In genomic region chr11:75251006-75251512, GRCm38 (mm10) we compare ENCODE assay signal across 24 mouse cellular contexts. TPM values are rescaled to one million over a fixed set of nuclear protein-coding genes. Genes with fewer than 3 reads are reported as not detected.
A peak's percentile ranks its signal among the peaks of the same experiment; 100 is the strongest.
DNase-seq lines count a peak whose midpoint lies in the region; ATAC-seq and TF ChIP-seq lines count a peak whose summit lies in the region.
"Had no signal": no experiment of that assay in that cellular context is flagged by ENCODE, and none has a peak within 500 bp of the region (broad histone marks: within the 10 kb centered on the region; RNA-seq: fewer than 3 reads in every experiment).

No protein-coding gene starts in this region.

- H3K9me3 ChIP-seq in neural tube, embryonic 13.5 days, result no peaks in the 10 kb centered on the region
- H3K9me3 ChIP-seq in neural tube, embryonic 15.5 days (replicated peaks), result no peaks in the 10 kb centered on the region
- H3K9me3 ChIP-seq: embryonic facial prominence, embryonic 15.5 days; forebrain, embryonic 10.5 days; hindbrain, embryonic 13.5 days had no signal

- H3K36me3 ChIP-seq in neural tube, embryonic 13.5 days, result no peaks in the 10 kb centered on the region
- H3K36me3 ChIP-seq in neural tube, embryonic 15.5 days, result no peaks in the 10 kb centered on the region
- H3K36me3 ChIP-seq: embryonic facial prominence, embryonic 15.5 days; forebrain, embryonic 10.5 days; hindbrain, embryonic 13.5 days had no signal

- H3K9ac ChIP-seq in neural tube, embryonic 13.5 days, result no peak overlapping the region
- H3K9ac ChIP-seq in neural tube, embryonic 15.5 days (replicated peaks), result no peak overlapping the region
- H3K9ac ChIP-seq: embryonic facial prominence, embryonic 15.5 days; hindbrain, embryonic 13.5 days had no signal

- H3K4me2 ChIP-seq in neural tube, embryonic 13.5 days, result no peak overlapping the region
- no peak overlapping the region for H3K4me2 ChIP-seq in neural tube, embryonic 15.5 days
- H3K4me2 ChIP-seq: embryonic facial prominence, embryonic 15.5 days; hindbrain, embryonic 13.5 days had no signal

- peak overlapping the region; percentile 41 for H3K27ac ChIP-seq in cerebellum, adult 2 months (ENCODE audit: insufficient read depth, low read length)
- H3K27ac ChIP-seq in neural tube, embryonic 13.5 days (replicated peaks), result peak overlapping the region; percentile 80; the same call in 1 of the 2 replicates
- no peak overlapping the region for H3K27ac ChIP-seq in neural tube, embryonic 15.5 days (replicated peaks)
- H3K27ac ChIP-seq: embryonic facial prominence, embryonic 15.5 days; gastrocnemius, adult 2 months; hindbrain, embryonic 13.5 days; hindbrain, postnatal 0 days had no signal

- TF ChIP-seq CTCF in cerebellum, adult 2 months (IDR thresholded peaks at IDR 0.05; ENCODE audit: borderline replicate concordance, insufficient read depth, low read depth, low read length), result no peak

- no peak overlapping the region for H3K4me3 ChIP-seq in cerebellum, adult 2 months (replicated peaks; ENCODE audit: insufficient read depth, low read depth, low read length)
- H3K4me3 ChIP-seq in neural tube, embryonic 13.5 days, result no peak overlapping the region
- no peak overlapping the region for H3K4me3 ChIP-seq in neural tube, embryonic 15.5 days (replicated peaks)
- H3K4me3 ChIP-seq: embryonic facial prominence, embryonic 15.5 days; erythroblast, embryonic 14.5 days; forebrain, embryonic 10.5 days; gastrocnemius, adult 2 months; hindbrain, embryonic 13.5 days had no signal

- no peak for DNase-seq in cerebellum, adult 2 months
- no peak for DNase-seq in cerebellum, postnatal 4 days (ENCODE audit: low spot score in 2 of 2)
- DNase-seq in adipocyte (ENCODE audit: low spot score), result peak; percentile 76
- peak; percentile 56 for DNase-seq in adrenal gland, postnatal 10 days
- DNase-seq in urinary bladder, adult 18-20 months (ENCODE audit: low spot score in 2 of 2), result no peak
- DNase-seq in left cerebral cortex, adult 11 months (ENCODE audit: low spot score), result no peak
- DNase-seq: cerebellum, adult 18-20 months; cerebellum, postnatal 10 days; embryo, embryonic 11 days; gastrocnemius, adult 2 months; gastrocnemius, postnatal 36 days; heart, adult 11 months; heart, postnatal 10 days had no signal

- no peak for TF ChIP-seq POLR2A in cerebellum, adult 2 months (IDR thresholded peaks at IDR 0.05; ENCODE audit: borderline replicate concordance, insufficient read depth, low read length)

- ATAC-seq in neural tube, embryonic 13.5 days (ENCODE audit: low read depth), result no peak
- no peak for ATAC-seq in neural tube, embryonic 15.5 days (ENCODE audit: low FRiP score)
- ATAC-seq: activated CD4-positive, CD25-positive, alpha-beta regulatory T cell, adult 4 months; forebrain, embryonic 14.5 days; hindbrain, postnatal 0 days; Patski had no signal

- peaks cover 40% of the 10 kb centered on the region for H3K4me1 ChIP-seq in cerebellum, adult 2 months (ENCODE audit: control insufficient read depth, insufficient read depth, low read length)
- peaks cover 32% of the 10 kb centered on the region for H3K4me1 ChIP-seq in neural tube, embryonic 13.5 days (replicated peaks)
- H3K4me1 ChIP-seq in neural tube, embryonic 15.5 days, result peaks cover 21% of the 10 kb centered on the region

- WGBS in cerebellum, adult 2 months, result 37% methylated on average over 4 of the region's 4 CpGs
- WGBS in neural tube, embryonic 13.5 days, result 86% methylated on average over 4 of the region's 4 CpGs
- WGBS in neural tube, embryonic 15.5 days, result 90% methylated on average over 4 of the region's 4 CpGs

- H3K27me3 ChIP-seq in cerebellum, adult 2 months (ENCODE audit: control insufficient read depth, insufficient read depth, low read length), result no peaks in the 10 kb centered on the region
- no peaks in the 10 kb centered on the region for H3K27me3 ChIP-seq in neural tube, embryonic 13.5 days
- no peaks in the 10 kb centered on the region for H3K27me3 ChIP-seq in neural tube, embryonic 15.5 days (replicated peaks)
- H3K27me3 ChIP-seq: CH12.LX; embryonic facial prominence, embryonic 15.5 days; hindbrain, embryonic 13.5 days; Patski had no signal

RNA-seq across cellular contexts. Expression of gene Rtn4rl1, which starts 57.5 kb away (rescaled TPM):
- 23.9 and 28.6 TPM in 2 replicates for polyA plus RNA-seq in cerebellum, adult 2 months (2012; rRNA removed)
- 12.4 and 16.5 TPM in 2 replicates for polyA plus RNA-seq in neural tube, embryonic 13.5 days (2015; fragmentation: Nextera tagmentation; extraction: Ambion mirVana)
- 12.6 and 13.7 TPM in 2 replicates for polyA plus RNA-seq in neural tube, embryonic 15.5 days (2015; fragmentation: Nextera tagmentation; extraction: Ambion mirVana)
- 10 to 100 TPM; 25.2 to 27.8 TPM for total RNA-seq in adrenal gland, postnatal 10 days (2021)
- polyA plus RNA-seq: erythroblast, embryonic 14.5 days had no signal

Comparison
In these comparisons a context has a peak if more than half of its experiments do, and no peak if none do; other contexts are left out.
1. DNase-seq: peak in adipocyte (single experiment) and adrenal gland, postnatal 10 days (single experiment); none in cerebellum, adult 2 months (0 of 2), cerebellum, postnatal 4 days (0 of 2), urinary bladder, adult 18-20 months (0 of 2) and left cerebral cortex, adult 11 months (single experiment).